Mouse (Mus musculus) midbrain, embryonic 16.5 days (tissue): ENCODE data around the gene Fzd10. TPM values are rescaled to one million over a fixed set of nuclear protein-coding genes. Genes with fewer than 3 reads are reported as not detected.

Experiments used
- ATAC-seq: fragments of 200-750 bp; cut with Nextera tagmentation; 2 replicates; pipeline ENCODE4 v1.8.0; 2017; ENCODE audit warnings: moderate TSS enrichment
- H3K27ac ChIP-seq: fragments of 300-500 bp; sonication (generic); 2 replicates; pipeline ENCODE4 v1.5.1; 2014; ENCODE audit warnings: mild to moderate bottlenecking, low read length, mixed read lengths
- H3K27me3 ChIP-seq: fragments of 300-500 bp; sonication (generic); 2 replicates; pipeline ENCODE4 v1.6.1; 2014; ENCODE audit warnings: low read depth, low read length, mixed read lengths; ENCODE audit not compliant: control insufficient read depth, insufficient read depth
- H3K36me3 ChIP-seq: fragments of 300-500 bp; sonication (generic); 2 replicates; pipeline ENCODE4 v1.6.1; 2014; ENCODE audit warnings: mild to moderate bottlenecking, low read length, moderate library complexity, mixed read lengths; ENCODE audit not compliant: control insufficient read depth, insufficient read depth
- H3K4me1 ChIP-seq: fragments of 300-500 bp; sonication (generic); 2 replicates; pipeline ENCODE4 v1.6.1; 2014; ENCODE audit warnings: mild to moderate bottlenecking, low read length, mixed read lengths; ENCODE audit not compliant: control insufficient read depth, insufficient read depth
- H3K4me2 ChIP-seq: fragments of 300-500 bp; sonication (generic); 2 replicates; pipeline ENCODE4 v1.6.1; 2014; ENCODE audit warnings: mild to moderate bottlenecking, low read length, mixed read lengths
- H3K4me3 ChIP-seq: fragments of 300-500 bp; sonication (generic); 2 replicates; pipeline ENCODE4 v1.5.1; 2014; ENCODE audit warnings: low read depth, mild to moderate bottlenecking, low read length, moderate library complexity, mixed read lengths
- H3K9ac ChIP-seq: fragments of 300-500 bp; sonication (generic); 2 replicates; pipeline ENCODE4 v1.6.1; 2014; ENCODE audit warnings: low read depth, low read length, mixed read lengths
- H3K9me3 ChIP-seq: fragments of 300-500 bp; sonication (generic); replicated peaks from 2 replicates; pipeline ENCODE4 v1.6.1; 2014; ENCODE audit warnings: mild to moderate bottlenecking, low read length, mixed read lengths; ENCODE audit not compliant: control insufficient read depth, poor library complexity, severe bottlenecking
- WGBS: fragments of 180-500 bp; shearing (Covaris S2); extraction: QIAGEN DNeasy Blood & Tissue Kit; methylation state at CpG from one replicate; pipeline ENCODE4 v1.1.7; 2014; 5-methylcytosine and 5-hydroxymethylcytosine counted together
- polyA plus RNA-seq: library from polyadenylated mRNA; unstranded; fragments of >200 nt; fragmentation: Nextera tagmentation; extraction: Ambion mirVana; gene quantifications from 2 replicates; pipeline ENCODE4 v1.2.1, GENCODE M21; 2015

The Fzd10 gene
- polyA plus RNA-seq, 1 experiment from 2014 or later = 4.5 TPM

DNA sequence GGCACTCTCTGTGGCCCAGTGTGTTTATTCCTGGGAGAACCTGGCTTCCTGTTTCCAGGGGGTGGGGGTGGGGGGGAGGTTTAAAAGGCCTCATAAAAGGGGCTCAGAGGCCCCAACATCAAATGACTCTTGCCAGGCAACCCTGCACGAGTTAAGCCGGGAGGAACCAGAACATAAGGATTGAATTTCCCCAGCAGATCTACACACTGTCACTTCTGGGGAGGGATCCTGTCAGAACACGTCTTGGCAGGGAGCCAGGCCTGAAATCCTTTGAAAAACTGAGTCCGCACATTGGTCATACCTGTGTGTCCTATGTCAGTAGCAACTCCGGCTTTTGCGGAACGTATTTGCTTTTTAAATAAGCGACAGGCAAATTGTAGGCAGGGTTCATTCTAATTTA is 19.3 kb downstream of the Fzd10 start:
- H3K4me3 ChIP-seq = no peak overlapping the region
- H3K9me3 ChIP-seq = no peaks in the 10 kb centered on the region; the same call in 1 of the 2 replicates
- ATAC-seq = no peak
- H3K27ac ChIP-seq = no peak overlapping the region
- no peak overlapping the region for H3K4me2 ChIP-seq
- H3K36me3 ChIP-seq = no peaks in the 10 kb centered on the region
- no peak overlapping the region for H3K9ac ChIP-seq
- peaks cover 5% of the 10 kb centered on the region; the same call in 1 of the 2 replicates for H3K27me3 ChIP-seq
- peaks cover 14% of the 10 kb centered on the region for H3K4me1 ChIP-seq
- 22% methylated on average over 8 of the region's 8 CpGs for WGBS

GRCm38 (mm10) chr5:128620408-128620807 is 19.8 kb downstream of the Fzd10 start:
- H3K4me3 ChIP-seq = no peak overlapping the region
- H3K36me3 ChIP-seq = no peaks in the 10 kb centered on the region
- no peaks in the 10 kb centered on the region; the same call in 1 of the 2 replicates for H3K9me3 ChIP-seq
- peak; percentile 58; the same call in 1 of the 2 replicates for ATAC-seq
- no peak overlapping the region for H3K4me2 ChIP-seq
- no peak overlapping the region for H3K9ac ChIP-seq
- peaks cover 5% of the 10 kb centered on the region; the same call in 1 of the 2 replicates for H3K27me3 ChIP-seq
- no peak overlapping the region for H3K27ac ChIP-seq
- WGBS = 2% methylated on average over 9 of the region's 9 CpGs
- H3K4me1 ChIP-seq = peaks cover 14% of the 10 kb centered on the region

GRCm38 (mm10) chr5:128627763-128628162 is 27.1 kb downstream of the Fzd10 start:
- Histone ChIP-seq H3K27me3 (no peaks in the 10 kb centered on the region), H3K4me2 (no peak overlapping the region), H3K4me1 (no peaks in the 10 kb centered on the region), H3K9ac (no peak overlapping the region), H3K9me3 (no peaks in the 10 kb centered on the region; the same call in 1 of the 2 replicates), H3K4me3 (no peak overlapping the region), H3K27ac (no peak overlapping the region), H3K36me3 (no peaks in the 10 kb centered on the region)
- WGBS = 54% methylated on average over 5 of the region's 5 CpGs
- no peak for ATAC-seq

- Histone ChIP-seq H3K4me2 (no peak overlapping the region), H3K36me3 (no peaks in the 10 kb centered on the region)
- WGBS = 85% methylated on average over 9 of the region's 9 CpGs
Observed at GRCm38 (mm10) chr5:128636648-128637047, 36.0 kb downstream of the Fzd10 start.

GRCm38 (mm10) chr5:128637071-128638015 is 36.7 kb downstream of the Fzd10 start:
- Histone ChIP-seq H3K4me3 (no peak overlapping the region), H3K4me2 (no peak overlapping the region), H3K27ac (no peak overlapping the region), H3K9me3 (no peaks in the 10 kb centered on the region), H3K9ac (no peak overlapping the region), H3K27me3 (no peaks in the 10 kb centered on the region), H3K36me3 (no peaks in the 10 kb centered on the region), H3K4me1 (no peaks in the 10 kb centered on the region)
- 88% methylated on average over 26 of the region's 26 CpGs for WGBS
- ATAC-seq = no peak

More at GRCm38 (mm10) chr5:128636648-128637047, 36.0 kb downstream of the Fzd10 start:
- Histone ChIP-seq H3K4me1 (no peaks in the 10 kb centered on the region), H3K4me3 (no peak overlapping the region), H3K9me3 (no peaks in the 10 kb centered on the region), H3K9ac (no peak overlapping the region), H3K27ac (no peak overlapping the region), H3K27me3 (no peaks in the 10 kb centered on the region)
- no peak for ATAC-seq

GRCm38 (mm10) chr5:128638716-128639115 is 38.1 kb downstream of the Fzd10 start:
- no peak for ATAC-seq
- Histone ChIP-seq H3K27me3 (no peaks in the 10 kb centered on the region), H3K9me3 (no peaks in the 10 kb centered on the region), H3K9ac (no peak overlapping the region), H3K4me3 (no peak overlapping the region), H3K27ac (no peak overlapping the region), H3K4me1 (no peaks in the 10 kb centered on the region), H3K36me3 (no peaks in the 10 kb centered on the region), H3K4me2 (no peak overlapping the region)
- 65% methylated on average over 9 of the region's 9 CpGs for WGBS

GRCm38 (mm10) chr5:128643065-128643464 is 42.4 kb downstream of the Fzd10 start:
- H3K9me3 ChIP-seq = no peaks in the 10 kb centered on the region
- no peak overlapping the region for H3K9ac ChIP-seq
- H3K27ac ChIP-seq = no peak overlapping the region
- H3K27me3 ChIP-seq = no peaks in the 10 kb centered on the region
- no peak overlapping the region for H3K4me3 ChIP-seq
- 45% methylated on average over 4 of the region's 4 CpGs for WGBS
- H3K36me3 ChIP-seq = no peaks in the 10 kb centered on the region
- H3K4me2 ChIP-seq = no peak overlapping the region
- no peak for ATAC-seq
- H3K4me1 ChIP-seq = no peaks in the 10 kb centered on the region

DNA sequence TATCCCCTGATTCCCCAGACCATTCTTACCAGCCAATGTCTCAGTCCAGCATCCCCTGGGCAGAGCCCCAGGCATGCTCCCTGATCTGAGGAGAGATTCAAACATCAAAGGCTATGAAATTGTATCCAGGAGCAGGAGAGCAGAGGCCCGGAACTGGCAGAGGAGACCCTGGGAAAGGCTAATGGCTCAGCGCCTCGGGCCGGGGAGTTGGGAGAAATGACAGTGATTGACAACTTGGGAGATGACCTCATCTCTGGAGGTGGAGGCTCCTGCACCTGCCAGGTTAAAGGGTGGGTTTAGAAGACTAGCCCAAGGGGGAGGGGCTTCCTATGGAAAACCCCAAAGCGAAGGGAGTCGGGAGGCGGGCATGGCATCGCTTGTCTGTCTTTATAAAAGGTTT is 45.1 kb downstream of the Fzd10 start:
- Histone ChIP-seq H3K4me1 (no peaks in the 10 kb centered on the region), H3K27me3 (no peaks in the 10 kb centered on the region), H3K36me3 (no peaks in the 10 kb centered on the region), H3K4me2 (no peak overlapping the region), H3K9ac (no peak overlapping the region), H3K9me3 (no peaks in the 10 kb centered on the region), H3K27ac (no peak overlapping the region), H3K4me3 (no peak overlapping the region)
- ATAC-seq = no peak
- 71% methylated on average over 8 of the region's 8 CpGs for WGBS

DNA sequence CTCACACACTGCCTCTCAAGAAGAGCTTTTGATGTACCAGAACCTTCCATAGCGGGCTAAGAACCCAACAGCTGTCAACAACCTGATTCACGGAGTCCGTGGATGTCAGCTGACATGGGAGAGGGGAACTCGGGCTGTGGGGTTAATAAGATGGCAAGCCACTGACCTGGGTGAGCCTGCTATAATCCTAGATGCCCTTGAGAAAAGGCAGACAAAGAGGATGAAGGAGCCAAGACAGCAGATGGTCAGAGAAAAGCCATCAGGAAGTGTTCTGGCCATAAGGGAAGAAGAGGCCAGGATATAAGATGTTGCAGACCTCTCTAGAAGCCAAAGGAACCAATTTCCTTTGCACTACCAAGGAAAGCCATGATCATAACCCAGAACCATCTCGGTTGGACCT is 45.6 kb downstream of the Fzd10 start:
- WGBS = 82% methylated on average over 5 of the region's 5 CpGs
- H3K4me3 ChIP-seq = no peak overlapping the region
- H3K27ac ChIP-seq = no peak overlapping the region
- no peaks in the 10 kb centered on the region for H3K27me3 ChIP-seq
- no peak overlapping the region for H3K4me2 ChIP-seq
- H3K9me3 ChIP-seq = no peaks in the 10 kb centered on the region
- no peaks in the 10 kb centered on the region for H3K36me3 ChIP-seq
- no peak overlapping the region for H3K9ac ChIP-seq
- no peak for ATAC-seq
- no peaks in the 10 kb centered on the region for H3K4me1 ChIP-seq
